Mouse (Mus musculus) embryonic fibroblast, embryonic 13.5 days (primary cell): Measurements from ENCODE around the gene Gm3072.
"Not testable (repeated sequence)": the region's sequence is repeated elsewhere in the genome, so short reads cannot be mapped to it uniquely, and the experiment has no call there.

Source experiments
- CTCF ChIP-seq: IDR thresholded peaks from 2 replicates; pipeline ENCODE4 v1.5.1; 2011; ENCODE audit warnings: mild to moderate bottlenecking, control low read depth, low read length, moderate library complexity, borderline replicate concordance; ENCODE audit not compliant: insufficient read depth
- POLR2A ChIP-seq: IDR thresholded peaks from 2 replicates; pipeline ENCODE4 v1.6.1; 2011; ENCODE audit warnings: low read depth, mild to moderate bottlenecking, control low read depth, low read length, moderate library complexity

GRCm38 (mm10) chr14:41648176-41648575 is 23.8 kb upstream of the Gm3072 start:
- TF ChIP-seq CTCF, POLR2A: not testable (repeated sequence)
